Mouse (Mus musculus): ENCODE data around the gene Sdhb. TPM values are rescaled to one million over a fixed set of nuclear protein-coding genes. Genes with fewer than 3 reads are reported as not detected.

Gene Sdhb
- polyA plus RNA-seq, 1 experiment from 2014 or later, result 392 TPM

DNA sequence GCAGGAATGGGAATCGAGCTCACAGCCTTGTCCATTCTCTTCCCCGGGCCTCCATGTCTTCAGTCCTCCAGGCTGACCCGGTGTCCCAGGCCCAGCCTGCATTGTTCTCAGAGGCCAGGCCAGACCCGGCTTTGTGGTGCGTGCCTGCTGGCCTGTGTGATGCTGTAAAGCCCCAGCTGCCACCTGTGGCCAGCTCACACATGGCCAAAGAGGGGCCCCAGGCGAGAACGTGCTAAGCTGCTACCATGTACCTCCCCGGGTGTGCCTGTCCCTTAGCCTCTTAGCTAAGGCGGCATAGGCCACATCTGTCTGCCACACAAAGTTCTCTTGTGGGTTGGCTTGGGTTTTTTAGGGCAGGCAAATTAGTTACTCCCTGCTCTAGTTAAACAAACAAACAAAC lies 25.4 kb upstream of the Sdhb start:
- no peak overlapping the region for H3K4me3 ChIP-seq (ENCODE audit: low read depth, low read length)
- H3K27ac ChIP-seq (ENCODE audit: low read depth), result no peak overlapping the region
- ATAC-seq (ENCODE audit: insufficient read depth) (no peak), DNase-seq (no peak)
- H3K36me3 ChIP-seq (ENCODE audit: insufficient read depth), result no peaks in the 10 kb centered on the region
- H3K27me3 ChIP-seq (ENCODE audit: insufficient read depth, low read length), result no peaks in the 10 kb centered on the region
- no peak overlapping the region for H3K4me2 ChIP-seq
- no peaks in the 10 kb centered on the region for H3K4me1 ChIP-seq (ENCODE audit: insufficient read depth)
- no peak overlapping the region for H3K9ac ChIP-seq
- H3K9me3 ChIP-seq (ENCODE audit: low read depth, low read length), result peaks cover 5% of the 10 kb centered on the region; the same call in 1 of the 2 replicates
- WGBS, result 79% methylated on average over 9 of the region's 9 CpGs
- no peak for TF ChIP-seq CTCF (IDR thresholded peaks at IDR 0.05; ENCODE audit: low read depth)

DNA sequence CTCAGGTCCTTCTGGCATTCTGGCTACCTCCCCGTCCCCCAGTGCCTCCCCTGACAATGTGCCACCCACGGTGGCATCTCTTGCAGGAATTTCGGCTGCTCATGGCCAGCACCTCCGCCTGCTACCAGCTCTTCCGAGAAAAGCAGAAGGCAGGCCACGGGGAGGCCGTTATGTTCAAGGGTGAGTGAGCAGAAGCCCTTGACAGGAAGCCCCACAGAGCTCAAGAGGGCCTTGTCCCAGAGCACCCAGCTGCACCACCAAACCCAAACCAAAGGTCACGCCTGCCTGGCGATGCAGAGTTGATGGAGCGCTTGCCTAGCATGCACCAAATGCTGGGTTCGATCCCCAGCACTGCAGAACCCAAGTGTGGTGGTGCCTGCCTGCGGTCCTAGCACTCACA lies 16.6 kb upstream of the Sdhb start:
- TF ChIP-seq CTCF (IDR thresholded peaks at IDR 0.05; ENCODE audit: low read depth), result no peak
- Histone ChIP-seq H3K4me1 (ENCODE audit: insufficient read depth) (no peaks in the 10 kb centered on the region), H3K27me3 (ENCODE audit: insufficient read depth, low read length) (no peaks in the 10 kb centered on the region), H3K4me2 (no peak overlapping the region), H3K4me3 (ENCODE audit: low read depth, low read length) (no peak overlapping the region), H3K36me3 (ENCODE audit: insufficient read depth) (no peaks in the 10 kb centered on the region), H3K27ac (ENCODE audit: low read depth) (no peak overlapping the region), H3K9ac (no peak overlapping the region), H3K9me3 (ENCODE audit: low read depth, low read length) (no peaks in the 10 kb centered on the region)
- ATAC-seq (ENCODE audit: insufficient read depth), result no peak
- WGBS, result 89% methylated on average over 12 of the region's 12 CpGs
- DNase-seq, result no peak

DNA sequence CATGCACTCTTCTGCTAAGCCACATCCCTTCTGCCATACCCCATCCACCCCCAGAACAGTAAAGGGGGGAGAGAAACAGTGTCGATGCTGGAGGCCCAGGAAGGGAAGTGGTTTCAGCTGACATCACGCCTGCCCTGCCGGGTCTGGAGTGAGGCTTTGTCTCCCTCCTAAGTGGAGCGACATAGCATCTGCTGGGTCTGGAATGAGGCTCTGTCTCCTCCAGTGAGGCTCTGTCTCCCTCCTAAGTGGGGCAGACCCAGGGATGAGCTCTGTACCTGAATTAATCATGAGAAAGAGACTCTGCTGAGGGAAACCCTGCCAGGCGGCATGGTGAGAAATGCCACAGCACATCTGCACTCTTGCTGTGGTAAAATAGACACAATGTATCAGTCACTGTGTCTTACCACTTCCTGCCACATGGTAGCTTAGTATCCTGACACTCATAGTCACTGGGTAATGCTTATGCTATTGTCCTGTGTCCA lies 16.0 kb upstream of the Sdhb start:
- TF ChIP-seq CTCF (IDR thresholded peaks at IDR 0.05; ENCODE audit: low read depth), result no peak
- H3K4me2 ChIP-seq, result no peak overlapping the region
- no peaks in the 10 kb centered on the region for H3K36me3 ChIP-seq (ENCODE audit: insufficient read depth)
- no peak overlapping the region for H3K27ac ChIP-seq (ENCODE audit: low read depth)
- ATAC-seq (ENCODE audit: insufficient read depth) (no peak), DNase-seq (no peak)
- H3K9me3 ChIP-seq (ENCODE audit: low read depth, low read length), result no peaks in the 10 kb centered on the region
- no peaks in the 10 kb centered on the region for H3K27me3 ChIP-seq (ENCODE audit: insufficient read depth, low read length)
- H3K4me3 ChIP-seq (ENCODE audit: low read depth, low read length), result no peak overlapping the region
- 72% methylated on average over 5 of the region's 5 CpGs for WGBS
- H3K4me1 ChIP-seq (ENCODE audit: insufficient read depth), result no peaks in the 10 kb centered on the region
- H3K9ac ChIP-seq, result no peak overlapping the region

DNA sequence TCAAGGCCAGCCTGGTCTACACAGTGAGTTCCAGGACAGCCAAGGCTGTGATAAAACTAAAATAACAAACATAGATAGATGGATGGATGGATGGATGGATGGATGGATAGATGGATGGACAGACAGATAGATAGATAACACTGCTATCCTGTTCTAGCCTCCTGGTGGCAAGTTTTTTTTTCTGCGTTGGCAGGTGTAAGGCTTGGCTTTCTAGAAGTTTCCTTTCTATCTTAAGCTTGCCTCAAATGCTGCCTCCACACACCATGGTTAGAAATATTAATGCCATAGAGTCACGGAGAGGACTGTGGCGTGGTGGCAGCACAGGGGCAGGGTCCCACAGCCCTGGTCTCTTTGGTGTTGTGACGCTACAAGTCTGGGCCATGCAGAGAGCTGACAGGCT lies 15.4 kb upstream of the Sdhb start:
- no peaks in the 10 kb centered on the region for H3K9me3 ChIP-seq (ENCODE audit: low read depth, low read length)
- no peak for ATAC-seq (ENCODE audit: insufficient read depth)
- no peak overlapping the region for H3K9ac ChIP-seq
- TF ChIP-seq CTCF (IDR thresholded peaks at IDR 0.05; ENCODE audit: low read depth), result no peak
- DNase-seq, result no peak
- H3K4me1 ChIP-seq (ENCODE audit: insufficient read depth), result no peaks in the 10 kb centered on the region
- no peak overlapping the region for H3K4me3 ChIP-seq (ENCODE audit: low read depth, low read length)
- H3K27ac ChIP-seq (ENCODE audit: low read depth), result no peak overlapping the region
- H3K4me2 ChIP-seq, result no peak overlapping the region
- no peaks in the 10 kb centered on the region for H3K27me3 ChIP-seq (ENCODE audit: insufficient read depth, low read length)
- H3K36me3 ChIP-seq (ENCODE audit: insufficient read depth), result no peaks in the 10 kb centered on the region
- 85% methylated on average over 4 of the region's 4 CpGs for WGBS

DNA sequence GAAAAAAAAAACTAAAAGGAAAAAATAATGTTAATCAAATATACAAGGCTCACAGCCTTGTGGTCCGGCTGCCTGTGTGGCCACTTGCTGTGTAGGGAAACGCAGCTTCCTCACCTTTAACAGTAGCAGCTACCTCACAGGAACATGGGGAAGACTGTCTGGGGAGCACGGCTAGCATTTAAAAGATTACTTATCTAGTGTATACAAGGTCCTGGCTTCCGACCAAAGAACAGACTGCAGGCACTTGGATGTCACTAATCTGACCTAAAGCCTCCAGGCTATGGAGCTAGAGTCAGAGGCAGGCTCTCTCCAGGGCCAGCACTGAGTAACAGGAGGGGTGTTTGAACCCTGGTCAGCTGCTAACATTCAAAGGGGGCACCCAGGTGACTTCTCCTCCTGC lies 15.0 kb upstream of the Sdhb start:
- Histone ChIP-seq H3K9ac (no peak overlapping the region), H3K9me3 (ENCODE audit: low read depth, low read length) (no peaks in the 10 kb centered on the region), H3K36me3 (ENCODE audit: insufficient read depth) (no peaks in the 10 kb centered on the region), H3K4me2 (no peak overlapping the region), H3K4me3 (ENCODE audit: low read depth, low read length) (no peak overlapping the region), H3K27ac (ENCODE audit: low read depth) (no peak overlapping the region), H3K27me3 (ENCODE audit: insufficient read depth, low read length) (no peaks in the 10 kb centered on the region), H3K4me1 (ENCODE audit: insufficient read depth) (no peaks in the 10 kb centered on the region)
- ATAC-seq (ENCODE audit: insufficient read depth) (no peak), DNase-seq (peak; percentile 45)
- 36% methylated on average over 4 of the region's 4 CpGs for WGBS
- no peak for TF ChIP-seq CTCF (IDR thresholded peaks at IDR 0.05; ENCODE audit: low read depth)

DNA sequence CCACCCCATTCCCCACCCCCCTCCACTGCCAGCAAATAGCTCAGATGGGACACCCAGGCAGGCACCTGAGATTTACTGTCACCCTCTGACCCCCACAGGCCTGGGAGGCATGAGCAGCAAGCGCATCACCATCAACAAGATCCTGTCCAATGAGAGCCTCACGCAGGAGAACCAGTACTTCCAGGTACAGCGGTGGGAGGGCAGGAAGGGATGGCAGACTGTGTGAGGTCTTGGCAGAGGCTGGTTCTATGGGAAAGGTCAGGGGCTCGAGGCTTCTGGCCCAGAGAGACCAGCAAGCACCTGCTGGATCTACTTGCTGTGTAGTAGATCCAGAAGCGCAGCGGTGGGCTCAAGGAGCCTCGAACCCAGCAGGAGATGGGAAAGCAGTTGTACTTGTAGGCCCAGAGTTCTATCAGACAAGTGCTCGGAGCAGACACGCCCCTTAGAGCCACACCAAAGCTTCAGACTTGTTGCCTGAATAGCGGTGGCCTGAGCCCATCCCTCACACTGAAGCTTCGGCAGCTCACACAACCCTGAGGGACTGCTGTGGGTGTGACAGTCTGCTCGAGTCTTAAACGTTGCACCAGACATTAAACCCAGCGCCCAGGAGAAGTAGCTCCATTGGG lies 14.3 kb upstream of the Sdhb start:
- 54% methylated on average over 14 of the region's 14 CpGs for WGBS
- H3K27ac ChIP-seq (ENCODE audit: low read depth), result no peak overlapping the region
- peak; percentile 21; the same call in 1 of the 2 replicates for ATAC-seq (ENCODE audit: insufficient read depth)

DNA sequence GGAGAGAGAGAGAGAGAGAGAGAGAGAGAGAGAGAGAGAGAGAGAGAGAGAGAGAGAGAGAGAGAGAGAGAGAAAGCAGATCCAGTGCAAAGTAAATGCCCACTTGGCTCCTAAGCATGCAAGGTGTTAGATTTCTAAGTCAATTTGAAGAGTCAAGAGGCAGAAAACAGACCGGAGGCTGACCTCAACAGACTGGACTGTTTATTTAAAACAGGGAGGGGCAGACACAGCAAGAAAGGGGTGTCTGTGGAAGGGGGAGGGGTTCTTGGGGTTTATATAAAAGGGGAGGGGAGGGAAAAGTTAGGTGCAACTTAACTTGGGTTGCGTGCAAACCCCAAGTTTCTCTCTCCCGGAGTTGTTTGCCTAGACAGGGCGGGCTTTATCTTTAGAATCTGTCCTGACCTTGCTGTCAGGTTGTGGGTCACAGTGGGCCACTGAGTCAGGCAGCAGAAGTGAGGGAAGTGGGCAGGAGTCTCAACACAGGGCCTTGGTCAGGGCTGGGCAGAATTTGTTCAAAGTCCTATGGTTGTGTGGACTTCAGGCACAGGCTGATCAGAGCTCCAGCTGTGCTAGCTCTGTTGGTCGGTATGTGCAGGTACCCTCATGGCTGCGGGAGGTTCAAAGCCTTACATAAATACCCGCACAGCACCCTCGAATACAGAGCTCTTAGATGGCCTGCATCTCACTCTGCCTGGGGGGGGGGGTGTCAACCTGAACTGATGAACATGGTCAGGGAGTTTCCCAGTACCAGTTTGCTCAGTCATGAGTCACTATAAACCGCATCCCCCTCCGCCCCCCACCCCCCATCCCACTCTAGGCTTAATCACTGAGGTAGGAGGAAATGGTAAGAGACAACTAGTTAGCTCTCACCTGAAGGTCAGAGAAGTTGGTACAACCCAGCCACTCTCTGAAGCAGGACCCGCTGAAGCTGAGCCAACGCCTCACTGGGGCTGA lies 13.2 kb upstream of the Sdhb start:
- Histone ChIP-seq H3K4me1 (ENCODE audit: insufficient read depth) (no peaks in the 10 kb centered on the region), H3K9me3 (ENCODE audit: low read depth, low read length) (no peaks in the 10 kb centered on the region), H3K4me2 (no peak overlapping the region), H3K36me3 (ENCODE audit: insufficient read depth) (no peaks in the 10 kb centered on the region), H3K4me3 (ENCODE audit: low read depth, low read length) (no peak overlapping the region), H3K27me3 (ENCODE audit: insufficient read depth, low read length) (no peaks in the 10 kb centered on the region), H3K9ac (no peak overlapping the region), H3K27ac (ENCODE audit: low read depth) (no peak overlapping the region)
- ATAC-seq (ENCODE audit: insufficient read depth), result peak; percentile 31; the same call in 1 of the 2 replicates
- TF ChIP-seq CTCF (IDR thresholded peaks at IDR 0.05; ENCODE audit: low read depth), result no peak
- WGBS, result 64% methylated on average over 12 of the region's 12 CpGs
- no peak for DNase-seq

More for the DNA sequence above, 14.3 kb upstream of the Sdhb start:
- Histone ChIP-seq H3K4me2 (no peak overlapping the region), H3K4me3 (ENCODE audit: low read depth, low read length) (no peak overlapping the region), H3K9me3 (ENCODE audit: low read depth, low read length) (no peaks in the 10 kb centered on the region), H3K27me3 (ENCODE audit: insufficient read depth, low read length) (no peaks in the 10 kb centered on the region), H3K4me1 (ENCODE audit: insufficient read depth) (no peaks in the 10 kb centered on the region), H3K9ac (no peak overlapping the region), H3K36me3 (ENCODE audit: insufficient read depth) (no peaks in the 10 kb centered on the region)
- DNase-seq, result no peak
- TF ChIP-seq CTCF (IDR thresholded peaks at IDR 0.05; ENCODE audit: low read depth), result no peak

All from lung, embryonic 14.5 days (tissue).